Mouse (Mus musculus) forebrain, embryonic 16.5 days (tissue): ENCODE data around the gene Nip7. TPM values are rescaled to one million over a fixed set of nuclear protein-coding genes. Genes with fewer than 3 reads are reported as not detected.

ENCODE experiments used
- ATAC-seq: fragments of 200-750 bp; cut with Nextera tagmentation; 2 replicates; pipeline ENCODE4 v1.8.0; 2017; ENCODE audit warnings: mild to moderate bottlenecking, moderate library complexity
- H3K27ac ChIP-seq: fragments of 300-500 bp; sonication (generic); 2 replicates; pipeline ENCODE4 v1.5.1; 2014; ENCODE audit warnings: low read length, control low read depth
- H3K27me3 ChIP-seq: fragments of 300-500 bp; sonication (generic); replicated peaks from 2 replicates; pipeline ENCODE4 v1.6.1; 2014; ENCODE audit warnings: low read length; ENCODE audit not compliant: control insufficient read depth, insufficient read depth
- H3K36me3 ChIP-seq: fragments of 300-500 bp; sonication (generic); 2 replicates; pipeline ENCODE4 v1.6.1; 2014; ENCODE audit not compliant: control insufficient read depth, insufficient read depth
- H3K4me1 ChIP-seq: fragments of 300-500 bp; sonication (generic); replicated peaks from 2 replicates; pipeline ENCODE4 v1.6.1; 2014; ENCODE audit warnings: low read length; ENCODE audit not compliant: control insufficient read depth, insufficient read depth
- H3K4me2 ChIP-seq: fragments of 300-500 bp; sonication (generic); 2 replicates; pipeline ENCODE4 v1.6.1; 2014; ENCODE audit warnings: mild to moderate bottlenecking, low read length, control low read depth
- H3K4me3 ChIP-seq: fragments of 300-500 bp; sonication (generic); replicated peaks from 2 replicates; pipeline ENCODE4 v1.5.1; 2014; ENCODE audit warnings: mild to moderate bottlenecking, low read length, control low read depth
- H3K9ac ChIP-seq: fragments of 300-500 bp; sonication (generic); replicated peaks from 2 replicates; pipeline ENCODE4 v1.6.1; 2014; ENCODE audit warnings: low read depth, low read length, control low read depth
- H3K9me3 ChIP-seq: fragments of 300-500 bp; sonication (generic); 2 replicates; pipeline ENCODE4 v1.6.1; 2016; ENCODE audit warnings: low read length; ENCODE audit not compliant: control insufficient read depth
- WGBS: fragments of 180-500 bp; shearing (Covaris S2); extraction: QIAGEN DNeasy Blood & Tissue Kit; methylation state at CpG from one replicate; pipeline ENCODE4 v1.1.7; 2014; 5-methylcytosine and 5-hydroxymethylcytosine counted together
- polyA plus RNA-seq: library from polyadenylated mRNA; unstranded; fragments of >200 nt; fragmentation: Nextera tagmentation; extraction: Ambion mirVana; gene quantifications from 2 replicates; pipeline ENCODE4 v1.2.1, GENCODE M21; 2015

The Nip7 gene
- polyA plus RNA-seq, result 76.7 and 80.5 TPM in 2 replicates

- peak within 1 kb of the TSS; percentile 91 for H3K4me2 ChIP-seq
- H3K4me3 ChIP-seq, result peak within 1 kb of the TSS; percentile 97
- under 1% methylated on average over 88 of the region's 88 CpGs for WGBS
- peak within 1 kb of the TSS; percentile 79 for H3K27ac ChIP-seq
- peak; percentile 99 for ATAC-seq
- H3K9ac ChIP-seq, result peak within 1 kb of the TSS; percentile 88
- H3K9me3 ChIP-seq, result no peaks in the 10 kb centered on the region
- H3K27me3 ChIP-seq, result no peaks in the 10 kb centered on the region
- peaks cover 18% of the 10 kb centered on the region for H3K36me3 ChIP-seq
- peaks cover 19% of the 10 kb centered on the region for H3K4me1 ChIP-seq
Observed at GRCm38 (mm10) chr8:107056076-107056972, at the start of gene Nip7, which contains the start of gene Cog8. Nip7 (plus strand) TSS chr8:107056877. Cog8 (minus strand) TSS chr8:107056689.

DNA sequence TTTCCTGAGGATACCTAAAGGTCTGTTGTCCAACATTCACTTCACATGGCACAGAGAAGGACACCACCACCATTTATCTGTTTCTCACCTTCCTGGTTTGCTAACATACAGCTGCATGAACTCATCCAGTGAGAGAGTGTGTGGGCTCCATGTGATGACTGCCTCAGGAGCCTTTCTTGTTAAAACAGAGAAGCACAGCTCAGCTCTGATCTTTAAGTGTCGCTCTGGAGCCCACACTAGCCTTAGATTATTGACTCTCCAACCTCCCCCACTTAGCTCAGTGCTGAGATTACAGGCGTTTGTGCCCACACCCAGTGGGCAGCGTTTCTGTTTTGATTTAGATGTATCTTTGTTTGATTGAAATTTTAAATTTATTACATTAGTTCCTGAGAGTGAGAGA, 48.9 kb upstream of the Nip7 start:
- H3K4me1 ChIP-seq, result no peaks in the 10 kb centered on the region
- no peaks in the 10 kb centered on the region for H3K36me3 ChIP-seq
- no peak for ATAC-seq
- WGBS, result 88% methylated on average over 3 of the region's 3 CpGs
- H3K4me2 ChIP-seq, result no peak overlapping the region
- H3K27ac ChIP-seq, result no peak overlapping the region
- no peaks in the 10 kb centered on the region for H3K27me3 ChIP-seq
- H3K9ac ChIP-seq, result no peak overlapping the region
- no peak overlapping the region for H3K4me3 ChIP-seq
- no peaks in the 10 kb centered on the region for H3K9me3 ChIP-seq

DNA sequence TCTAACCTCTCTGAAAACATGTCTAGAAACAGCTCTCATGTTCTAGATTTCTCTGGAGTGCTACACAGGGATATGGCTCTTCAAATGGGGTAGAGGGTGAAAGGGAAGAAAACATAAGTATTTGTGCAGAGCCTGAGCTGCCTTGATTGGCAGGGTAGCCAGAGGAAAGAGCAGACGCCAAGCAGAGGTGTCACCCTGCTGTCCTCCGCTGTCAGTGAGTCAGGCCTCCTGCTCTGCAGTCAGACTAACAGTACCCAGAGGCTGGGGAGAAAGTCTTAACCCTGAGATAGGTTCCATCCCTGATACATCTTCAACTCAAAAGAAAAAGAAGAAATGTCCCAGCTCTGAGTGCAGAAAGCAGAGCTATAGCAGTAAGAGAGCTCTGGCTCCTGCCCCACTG, 44.0 kb upstream of the Nip7 start:
- no peak overlapping the region for H3K9ac ChIP-seq
- WGBS, result 89% methylated on average over 2 of the region's 2 CpGs
- no peak overlapping the region for H3K27ac ChIP-seq
- H3K27me3 ChIP-seq, result no peaks in the 10 kb centered on the region
- no peaks in the 10 kb centered on the region for H3K36me3 ChIP-seq
- H3K4me1 ChIP-seq, result no peaks in the 10 kb centered on the region
- no peak for ATAC-seq
- no peak overlapping the region for H3K4me3 ChIP-seq
- H3K4me2 ChIP-seq, result no peak overlapping the region
- H3K9me3 ChIP-seq, result no peaks in the 10 kb centered on the region

- no peaks in the 10 kb centered on the region for H3K4me1 ChIP-seq
- WGBS, result 78% methylated on average over 1 of the region's 1 CpGs
- no peak overlapping the region for H3K9ac ChIP-seq
- no peaks in the 10 kb centered on the region for H3K9me3 ChIP-seq
- no peak overlapping the region for H3K4me3 ChIP-seq
- no peaks in the 10 kb centered on the region for H3K36me3 ChIP-seq
- no peaks in the 10 kb centered on the region for H3K27me3 ChIP-seq
- no peak overlapping the region for H3K27ac ChIP-seq
- no peak overlapping the region for H3K4me2 ChIP-seq
- ATAC-seq, result no peak
Observed at GRCm38 (mm10) chr8:107014915-107015314, 41.8 kb upstream of the Nip7 start.

GRCm38 (mm10) chr8:107023479-107023878, 33.2 kb upstream of the Nip7 start:
- Histone ChIP-seq H3K4me2 (no peak overlapping the region), H3K9me3 (no peaks in the 10 kb centered on the region), H3K36me3 (no peaks in the 10 kb centered on the region), H3K4me1 (no peaks in the 10 kb centered on the region), H3K27ac (no peak overlapping the region), H3K4me3 (no peak overlapping the region), H3K27me3 (no peaks in the 10 kb centered on the region), H3K9ac (no peak overlapping the region)
- no peak for ATAC-seq
- 93% methylated on average over 8 of the region's 8 CpGs for WGBS

GRCm38 (mm10) chr8:107029310-107029709, 27.4 kb upstream of the Nip7 start:
- Histone ChIP-seq H3K27me3 (no peaks in the 10 kb centered on the region), H3K4me3 (no peak overlapping the region), H3K4me2 (no peak overlapping the region), H3K27ac (no peak overlapping the region), H3K9me3 (no peaks in the 10 kb centered on the region), H3K36me3 (no peaks in the 10 kb centered on the region), H3K4me1 (peaks cover 16% of the 10 kb centered on the region), H3K9ac (no peak overlapping the region)
- WGBS, result 89% methylated on average over 3 of the region's 3 CpGs
- no peak for ATAC-seq

DNA sequence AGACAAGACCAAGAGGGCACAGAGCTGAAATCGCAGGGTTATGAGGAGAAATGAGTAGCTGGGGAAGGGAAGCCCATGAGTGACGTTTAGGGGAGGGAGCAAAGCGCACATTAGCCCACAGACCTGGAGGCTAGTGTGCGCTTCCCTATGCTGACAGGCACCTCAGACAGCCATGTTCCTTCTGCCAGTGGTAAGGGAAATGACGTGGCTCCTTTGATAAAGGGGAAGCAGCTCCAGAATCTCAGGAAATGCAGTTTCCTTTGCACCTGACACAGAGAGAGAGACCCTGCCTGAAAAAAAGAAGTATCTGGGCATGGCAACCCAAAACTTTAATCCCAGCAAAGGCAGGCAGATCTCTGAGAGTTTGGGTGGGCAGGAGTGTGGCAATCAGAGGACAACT, 26.6 kb upstream of the Nip7 start:
- Histone ChIP-seq H3K4me3 (no peak overlapping the region), H3K4me2 (no peak overlapping the region), H3K27ac (no peak overlapping the region), H3K27me3 (no peaks in the 10 kb centered on the region), H3K36me3 (no peaks in the 10 kb centered on the region), H3K4me1 (peaks cover 16% of the 10 kb centered on the region), H3K9me3 (no peaks in the 10 kb centered on the region), H3K9ac (no peak overlapping the region)
- WGBS, result 72% methylated on average over 5 of the region's 5 CpGs
- no peak for ATAC-seq

GRCm38 (mm10) chr8:107030650-107031576, 25.8 kb upstream of the Nip7 start, which contains the start of gene Vps4a:
Vps4a (plus strand) TSS chr8:107031222.
- peaks cover 18% of the 10 kb centered on the region for H3K4me1 ChIP-seq
- H3K4me2 ChIP-seq, result peak within 1 kb of the TSS; percentile 62
- WGBS, result 4% methylated on average over 65 of the region's 66 CpGs
- peak; percentile 98 for ATAC-seq
- peak within 1 kb of the TSS; percentile 72 for H3K27ac ChIP-seq
- H3K36me3 ChIP-seq, result no peaks in the 10 kb centered on the region
- H3K27me3 ChIP-seq, result no peaks in the 10 kb centered on the region
- peak within 1 kb of the TSS; percentile 85 for H3K4me3 ChIP-seq
- H3K9ac ChIP-seq, result peak within 1 kb of the TSS; percentile 85
- no peaks in the 10 kb centered on the region for H3K9me3 ChIP-seq

- H3K4me3 ChIP-seq, result peak overlapping the region; percentile 85
- no peaks in the 10 kb centered on the region for H3K9me3 ChIP-seq
- peak overlapping the region; percentile 85 for H3K9ac ChIP-seq
- peak overlapping the region; percentile 72 for H3K27ac ChIP-seq
- H3K27me3 ChIP-seq, result no peaks in the 10 kb centered on the region
- WGBS, result under 1% methylated on average over 40 of the region's 40 CpGs
- H3K36me3 ChIP-seq, result peaks cover 2% of the 10 kb centered on the region; the same call in 1 of the 2 replicates
- H3K4me1 ChIP-seq, result peaks cover 18% of the 10 kb centered on the region
- H3K4me2 ChIP-seq, result peak overlapping the region; percentile 62
- ATAC-seq, result no peak; the same call in 1 of the 2 replicates
Observed at GRCm38 (mm10) chr8:107031577-107032090, 25.0 kb upstream of the Nip7 start.
